Mouse (Mus musculus): Measurements from ENCODE around the gene Trpc2. TPM values are rescaled to one million over a fixed set of nuclear protein-coding genes. Genes with fewer than 3 reads are reported as not detected.

Trpc2 gene
- polyA plus RNA-seq, 1 experiment from 2014 or later = not detected

- DNase-seq (ENCODE audit: low spot score) (no peak), ATAC-seq (ENCODE audit: insufficient read depth, low FRiP score, low TSS enrichment) (no peak)
- Histone ChIP-seq H3K9ac (ENCODE audit: low read length) (no peak overlapping the region), H3K4me1 (ENCODE audit: control insufficient read depth, insufficient read depth, low read length) (no peaks in the 10 kb centered on the region), H3K27me3 (ENCODE audit: control insufficient read depth, insufficient read depth, low read length) (no peaks in the 10 kb centered on the region), H3K9me3 (ENCODE audit: control insufficient read depth, low read length) (no peaks in the 10 kb centered on the region), H3K36me3 (ENCODE audit: control insufficient read depth, insufficient read depth, low read length) (no peaks in the 10 kb centered on the region), H3K4me2 (ENCODE audit: low read depth) (no peak overlapping the region), H3K4me3 (ENCODE audit: low read depth, low read length) (no peak overlapping the region), H3K27ac (ENCODE audit: low read depth, low read length) (no peak overlapping the region)
- 85% methylated on average over 1 of the region's 1 CpGs for WGBS
Observed at GRCm38 (mm10) chr7:102108206-102108605, 25.3 kb downstream of the Trpc2 start.

GRCm38 (mm10) chr7:102109171-102109570 is 26.3 kb downstream of the Trpc2 start, which contains the start of gene Art5:
Art5 (minus strand) TSS chr7:102109489.
- no peaks in the 10 kb centered on the region for H3K27me3 ChIP-seq (ENCODE audit: control insufficient read depth, insufficient read depth, low read length)
- no peak for DNase-seq (ENCODE audit: low spot score)
- H3K4me2 ChIP-seq (ENCODE audit: low read depth) = no peak within 1 kb of the TSS
- no peak within 1 kb of the TSS for H3K9ac ChIP-seq (ENCODE audit: low read length)
- no peak within 1 kb of the TSS for H3K27ac ChIP-seq (ENCODE audit: low read depth, low read length)
- no peak within 1 kb of the TSS for H3K4me3 ChIP-seq (ENCODE audit: low read depth, low read length)
- ATAC-seq (ENCODE audit: insufficient read depth, low FRiP score, low TSS enrichment) = no peak
- no peaks in the 10 kb centered on the region for H3K4me1 ChIP-seq (ENCODE audit: control insufficient read depth, insufficient read depth, low read length)
- no peaks in the 10 kb centered on the region for H3K36me3 ChIP-seq (ENCODE audit: control insufficient read depth, insufficient read depth, low read length)
- 71% methylated on average over 7 of the region's 7 CpGs for WGBS
- no peaks in the 10 kb centered on the region for H3K9me3 ChIP-seq (ENCODE audit: control insufficient read depth, low read length)

GRCm38 (mm10) chr7:102109746-102110145 is 26.8 kb downstream of the Trpc2 start:
- H3K4me3 ChIP-seq (ENCODE audit: low read depth, low read length) = no peak overlapping the region
- H3K27me3 ChIP-seq (ENCODE audit: control insufficient read depth, insufficient read depth, low read length) = no peaks in the 10 kb centered on the region
- DNase-seq (ENCODE audit: low spot score) (no peak), ATAC-seq (ENCODE audit: insufficient read depth, low FRiP score, low TSS enrichment) (no peak)
- H3K4me1 ChIP-seq (ENCODE audit: control insufficient read depth, insufficient read depth, low read length) = no peaks in the 10 kb centered on the region
- 88% methylated on average over 4 of the region's 4 CpGs for WGBS
- H3K27ac ChIP-seq (ENCODE audit: low read depth, low read length) = no peak overlapping the region
- no peaks in the 10 kb centered on the region for H3K36me3 ChIP-seq (ENCODE audit: control insufficient read depth, insufficient read depth, low read length)
- no peak overlapping the region for H3K9ac ChIP-seq (ENCODE audit: low read length)
- H3K4me2 ChIP-seq (ENCODE audit: low read depth) = no peak overlapping the region
- no peaks in the 10 kb centered on the region for H3K9me3 ChIP-seq (ENCODE audit: control insufficient read depth, low read length)

DNA sequence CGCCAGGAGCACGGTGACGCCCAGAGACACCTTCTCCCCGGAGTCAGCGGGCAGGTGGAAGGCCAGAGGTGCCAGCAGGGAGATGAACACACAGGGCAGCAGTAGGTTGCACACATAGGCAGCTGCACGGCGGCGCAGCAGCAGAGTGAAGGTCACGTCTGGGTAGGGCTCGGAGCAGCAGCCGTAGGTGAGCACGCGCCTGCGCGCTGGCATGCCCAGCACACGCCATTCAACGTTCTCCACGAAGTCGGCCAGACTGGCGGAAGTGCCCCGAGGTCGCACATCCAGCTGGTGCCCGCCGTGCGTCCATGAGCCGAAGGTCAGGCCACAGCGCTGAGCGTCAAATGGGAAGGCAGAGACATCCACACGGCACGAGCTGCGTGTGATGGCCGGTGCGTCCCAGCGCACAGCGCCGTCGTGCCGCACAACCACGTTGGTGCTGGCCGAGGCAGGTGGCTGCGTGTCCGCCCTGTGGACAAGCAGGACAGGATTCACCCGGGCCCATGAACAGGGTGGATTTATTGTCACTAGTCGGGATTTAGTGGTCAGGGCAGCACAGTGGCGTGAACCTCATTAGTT is 30.3 kb downstream of the Trpc2 start:
- Histone ChIP-seq H3K27me3 (ENCODE audit: control insufficient read depth, insufficient read depth, low read length) (no peaks in the 10 kb centered on the region), H3K9me3 (ENCODE audit: control insufficient read depth, low read length) (no peaks in the 10 kb centered on the region), H3K4me3 (ENCODE audit: low read depth, low read length) (no peak overlapping the region), H3K36me3 (ENCODE audit: control insufficient read depth, insufficient read depth, low read length) (no peaks in the 10 kb centered on the region), H3K4me2 (ENCODE audit: low read depth) (no peak overlapping the region), H3K27ac (ENCODE audit: low read depth, low read length) (no peak overlapping the region), H3K4me1 (ENCODE audit: control insufficient read depth, insufficient read depth, low read length) (no peaks in the 10 kb centered on the region), H3K9ac (ENCODE audit: low read length) (no peak overlapping the region)
- no peak for ATAC-seq (ENCODE audit: insufficient read depth, low FRiP score, low TSS enrichment)
- DNase-seq (ENCODE audit: low spot score) = no peak
- 78% methylated on average over 45 of the region's 45 CpGs for WGBS

DNA sequence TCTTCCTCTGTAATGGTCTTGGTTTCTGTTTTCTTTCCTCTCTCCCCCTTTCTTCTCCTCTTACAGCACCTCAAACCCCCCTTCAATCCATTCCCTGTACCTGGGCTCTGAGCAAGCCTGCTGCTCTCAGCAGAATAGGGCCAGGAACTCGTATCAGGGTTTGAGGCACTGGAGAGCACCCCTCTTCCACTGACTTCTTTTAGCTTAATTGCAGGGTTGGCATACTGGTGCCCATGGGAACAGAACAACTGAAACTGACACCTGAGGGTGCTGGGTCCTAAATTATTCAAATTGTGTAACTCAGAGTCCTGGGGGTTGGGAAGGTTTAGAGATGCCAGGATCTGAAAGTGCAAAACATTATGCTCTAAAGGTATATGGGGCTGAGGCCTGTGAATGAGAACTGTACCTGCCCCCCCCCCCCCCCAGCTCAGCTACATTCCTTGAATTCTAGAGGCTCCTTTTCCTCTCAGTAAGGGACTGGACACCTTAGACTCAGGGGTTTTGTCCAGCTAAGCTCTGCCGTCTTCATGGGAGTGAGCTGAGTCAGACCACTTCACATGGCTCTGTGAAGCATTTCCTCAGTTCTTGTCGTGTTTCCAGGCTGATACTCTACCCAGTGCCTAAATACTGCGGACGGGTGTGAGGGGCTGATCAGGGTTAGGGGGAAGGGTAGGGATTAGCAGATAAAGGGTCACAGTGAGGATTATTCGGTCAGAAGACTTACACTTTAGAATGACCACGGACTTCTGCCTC is 33.8 kb downstream of the Trpc2 start, which contains the start of gene Chrna10:
Gene Chrna10 (minus strand): TSS at position 250 of the 753 bp plus-strand sequence.
- 56% methylated on average over 7 of the region's 7 CpGs for WGBS
- ATAC-seq (ENCODE audit: insufficient read depth, low FRiP score, low TSS enrichment) = no peak
- Histone ChIP-seq H3K4me1 (ENCODE audit: control insufficient read depth, insufficient read depth, low read length) (no peaks in the 10 kb centered on the region), H3K9me3 (ENCODE audit: control insufficient read depth, low read length) (no peaks in the 10 kb centered on the region), H3K27me3 (ENCODE audit: control insufficient read depth, insufficient read depth, low read length) (no peaks in the 10 kb centered on the region), H3K36me3 (ENCODE audit: control insufficient read depth, insufficient read depth, low read length) (peaks cover 13% of the 10 kb centered on the region), H3K9ac (ENCODE audit: low read length) (no peak within 1 kb of the TSS), H3K27ac (ENCODE audit: low read depth, low read length) (no peak within 1 kb of the TSS), H3K4me3 (ENCODE audit: low read depth, low read length) (no peak within 1 kb of the TSS), H3K4me2 (ENCODE audit: low read depth) (no peak within 1 kb of the TSS)
- DNase-seq (ENCODE audit: low spot score) = no peak

- WGBS = 78% methylated on average over 6 of the region's 6 CpGs
Observed at GRCm38 (mm10) chr7:102117382-102117781, 34.5 kb downstream of the Trpc2 start.

GRCm38 (mm10) chr7:102120326-102120725 is 37.4 kb downstream of the Trpc2 start:
- ATAC-seq (ENCODE audit: insufficient read depth, low FRiP score, low TSS enrichment) (no peak), DNase-seq (ENCODE audit: low spot score) (no peak)
- H3K9ac ChIP-seq (ENCODE audit: low read length) = no peak overlapping the region
- H3K27ac ChIP-seq (ENCODE audit: low read depth, low read length) = no peak overlapping the region
- peaks cover 27% of the 10 kb centered on the region for H3K36me3 ChIP-seq (ENCODE audit: control insufficient read depth, insufficient read depth, low read length)
- no peak overlapping the region for H3K4me3 ChIP-seq (ENCODE audit: low read depth, low read length)
- WGBS = 96% methylated on average over 10 of the region's 10 CpGs
- no peak overlapping the region for H3K4me2 ChIP-seq (ENCODE audit: low read depth)
- H3K27me3 ChIP-seq (ENCODE audit: control insufficient read depth, insufficient read depth, low read length) = no peaks in the 10 kb centered on the region
- no peaks in the 10 kb centered on the region for H3K4me1 ChIP-seq (ENCODE audit: control insufficient read depth, insufficient read depth, low read length)
- no peaks in the 10 kb centered on the region for H3K9me3 ChIP-seq (ENCODE audit: control insufficient read depth, low read length)

More at GRCm38 (mm10) chr7:102117382-102117781, 34.5 kb downstream of the Trpc2 start:
- Histone ChIP-seq H3K9me3 (ENCODE audit: control insufficient read depth, low read length) (no peaks in the 10 kb centered on the region), H3K9ac (ENCODE audit: low read length) (no peak overlapping the region), H3K4me3 (ENCODE audit: low read depth, low read length) (no peak overlapping the region), H3K36me3 (ENCODE audit: control insufficient read depth, insufficient read depth, low read length) (peaks cover 18% of the 10 kb centered on the region), H3K4me1 (ENCODE audit: control insufficient read depth, insufficient read depth, low read length) (no peaks in the 10 kb centered on the region), H3K4me2 (ENCODE audit: low read depth) (no peak overlapping the region), H3K27ac (ENCODE audit: low read depth, low read length) (no peak overlapping the region), H3K27me3 (ENCODE audit: control insufficient read depth, insufficient read depth, low read length) (no peaks in the 10 kb centered on the region)
- no peak for DNase-seq (ENCODE audit: low spot score)
- ATAC-seq (ENCODE audit: insufficient read depth, low FRiP score, low TSS enrichment) = no peak

- Histone ChIP-seq H3K4me2 (ENCODE audit: low read depth) (no peak overlapping the region), H3K27me3 (ENCODE audit: control insufficient read depth, insufficient read depth, low read length) (no peaks in the 10 kb centered on the region), H3K9me3 (ENCODE audit: control insufficient read depth, low read length) (no peaks in the 10 kb centered on the region), H3K36me3 (ENCODE audit: control insufficient read depth, insufficient read depth, low read length) (peaks cover 26% of the 10 kb centered on the region), H3K4me3 (ENCODE audit: low read depth, low read length) (no peak overlapping the region), H3K27ac (ENCODE audit: low read depth, low read length) (no peak overlapping the region), H3K4me1 (ENCODE audit: control insufficient read depth, insufficient read depth, low read length) (no peaks in the 10 kb centered on the region), H3K9ac (ENCODE audit: low read length) (no peak overlapping the region)
- DNase-seq (ENCODE audit: low spot score) (no peak), ATAC-seq (ENCODE audit: insufficient read depth, low FRiP score, low TSS enrichment) (no peak)
- 99% methylated on average over 4 of the region's 4 CpGs for WGBS
Observed at GRCm38 (mm10) chr7:102132395-102132794, 49.5 kb downstream of the Trpc2 start.

- Histone ChIP-seq H3K4me1 (ENCODE audit: control insufficient read depth, insufficient read depth, low read length) (no peaks in the 10 kb centered on the region), H3K36me3 (ENCODE audit: control insufficient read depth, insufficient read depth, low read length) (peaks cover 21% of the 10 kb centered on the region), H3K9ac (ENCODE audit: low read length) (no peak overlapping the region), H3K27ac (ENCODE audit: low read depth, low read length) (no peak overlapping the region), H3K9me3 (ENCODE audit: control insufficient read depth, low read length) (no peaks in the 10 kb centered on the region), H3K27me3 (ENCODE audit: control insufficient read depth, insufficient read depth, low read length) (no peaks in the 10 kb centered on the region), H3K4me3 (ENCODE audit: low read depth, low read length) (no peak overlapping the region), H3K4me2 (ENCODE audit: low read depth) (no peak overlapping the region)
- peak; percentile 45 for DNase-seq (ENCODE audit: low spot score)
- WGBS = 88% methylated on average over 1 of the region's 1 CpGs
- ATAC-seq (ENCODE audit: insufficient read depth, low FRiP score, low TSS enrichment) = no peak
Observed at GRCm38 (mm10) chr7:102137464-102137863, 54.5 kb downstream of the Trpc2 start.
